Comparison of ENCODE assay signal across 20 mouse cellular contexts in genomic region chr4:63556665-63557064, GRCm38 (mm10). TPM values are rescaled to one million over a fixed set of nuclear protein-coding genes. Genes with fewer than 3 reads are reported as not detected.
DNase-seq lines count a peak whose midpoint lies in the region; ATAC-seq lines count a peak whose summit lies in the region.
"Had no signal": no experiment of that assay in that cellular context is flagged by ENCODE, and none has a peak within 500 bp of the region (broad histone marks: within the 10 kb centered on the region; RNA-seq: fewer than 3 reads in every experiment).

No protein-coding gene starts in this region.

- 0 out of 2 replicates have a peak overlapping the region, but pooled peaks have one; percentile 3 for H3K4me3 ChIP-seq in hindbrain, embryonic 10.5 days
- H3K4me3 ChIP-seq in hindbrain, embryonic 12.5 days, result no peak overlapping the region
- H3K4me3 ChIP-seq in midbrain, embryonic 10.5 days, result no peak overlapping the region
- no peak overlapping the region for H3K4me3 ChIP-seq in midbrain, embryonic 11.5 days (ENCODE audit: low read depth, low read length)
- no peak overlapping the region for H3K4me3 ChIP-seq in liver, embryonic 12.5 days
- H3K4me3 ChIP-seq: neural tube, embryonic 15.5 days had no signal

- ATAC-seq in hindbrain, embryonic 12.5 days (ENCODE audit: low FRiP score), result no peak
- ATAC-seq in midbrain, embryonic 11.5 days (ENCODE audit: low FRiP score), result no peak
- ATAC-seq in liver, embryonic 12.5 days, result no peak
- ATAC-seq in monocyte, adult 5-6 weeks (replicated peaks; ENCODE audit: insufficient number of reproducible peaks, low FRiP score, low TSS enrichment, poor library complexity, severe bottlenecking), result no peak
- ATAC-seq: forebrain, embryonic 16.5 days; inflammation-experienced regulatory T-cells, adult 6 months had no signal

- no peak overlapping the region for H3K4me2 ChIP-seq in hindbrain, embryonic 12.5 days (replicated peaks)
- no peak overlapping the region for H3K4me2 ChIP-seq in midbrain, embryonic 11.5 days
- H3K4me2 ChIP-seq in liver, embryonic 12.5 days, result peak overlapping the region; percentile 83; the same call in 1 of the 2 replicates
- H3K4me2 ChIP-seq: neural tube, embryonic 15.5 days had no signal

- H3K27ac ChIP-seq in hindbrain, embryonic 10.5 days, result peak overlapping the region; percentile 93; the same call in 1 of the 2 replicates
- no peak overlapping the region for H3K27ac ChIP-seq in hindbrain, embryonic 12.5 days
- peak overlapping the region; percentile 10; the same call in 1 of the 2 replicates for H3K27ac ChIP-seq in midbrain, embryonic 10.5 days (replicated peaks)
- H3K27ac ChIP-seq in midbrain, embryonic 11.5 days (ENCODE audit: low read depth, low read length), result no peak overlapping the region
- H3K27ac ChIP-seq in liver, embryonic 12.5 days, result no peak overlapping the region
- H3K27ac ChIP-seq: neural tube, embryonic 15.5 days had no signal

- DNase-seq in hindbrain, embryonic 10.5 days (ENCODE audit: low spot score), result no peak
- no peak for DNase-seq in midbrain, embryonic 10.5 days (ENCODE audit: low spot score)
- DNase-seq in midbrain, embryonic 11.5 days (ENCODE audit: low spot score, missing footprints), result no peak
- peak; percentile 16 for DNase-seq in yolk sac, embryonic 10.5 days (ENCODE audit: low spot score)
- DNase-seq: adrenal gland, postnatal 36 days; cerebellum, postnatal 14 days; right cerebral cortex, postnatal 4 days had no signal

- peaks cover 78% of the 10 kb centered on the region for H3K4me1 ChIP-seq in hindbrain, embryonic 10.5 days (replicated peaks)
- H3K4me1 ChIP-seq in hindbrain, embryonic 12.5 days, result peaks cover 21% of the 10 kb centered on the region
- peaks cover 86% of the 10 kb centered on the region for H3K4me1 ChIP-seq in midbrain, embryonic 10.5 days
- H3K4me1 ChIP-seq in midbrain, embryonic 11.5 days (ENCODE audit: control insufficient read depth, insufficient read depth, low read length), result peaks cover 45% of the 10 kb centered on the region
- peaks cover 57% of the 10 kb centered on the region for H3K4me1 ChIP-seq in liver, embryonic 12.5 days

- WGBS in hindbrain, embryonic 10.5 days, result 70% methylated on average over 5 of the region's 5 CpGs
- WGBS in hindbrain, embryonic 12.5 days, result 63% methylated on average over 5 of the region's 5 CpGs
- 68% methylated on average over 5 of the region's 5 CpGs for WGBS in midbrain, embryonic 10.5 days
- 67% methylated on average over 5 of the region's 5 CpGs for WGBS in midbrain, embryonic 11.5 days
- 57% methylated on average over 5 of the region's 5 CpGs for WGBS in liver, embryonic 12.5 days (ENCODE audit: insufficient replicate concordance)

- H3K9me3 ChIP-seq in hindbrain, embryonic 10.5 days, result no peaks in the 10 kb centered on the region
- H3K9me3 ChIP-seq in hindbrain, embryonic 12.5 days (replicated peaks), result no peaks in the 10 kb centered on the region
- H3K9me3 ChIP-seq in midbrain, embryonic 10.5 days (replicated peaks), result no peaks in the 10 kb centered on the region
- H3K9me3 ChIP-seq in midbrain, embryonic 11.5 days (ENCODE audit: control insufficient read depth, low read length), result no peaks in the 10 kb centered on the region
- H3K9me3 ChIP-seq in liver, embryonic 12.5 days (replicated peaks), result no peaks in the 10 kb centered on the region
- H3K9me3 ChIP-seq: megakaryocyte, embryonic 14.5 days; neural tube, embryonic 15.5 days had no signal

- H3K36me3 ChIP-seq in hindbrain, embryonic 10.5 days, result peaks cover 26% of the 10 kb centered on the region
- H3K36me3 ChIP-seq in hindbrain, embryonic 12.5 days, result peaks cover 15% of the 10 kb centered on the region
- H3K36me3 ChIP-seq in midbrain, embryonic 10.5 days, result peaks cover 22% of the 10 kb centered on the region
- H3K36me3 ChIP-seq in midbrain, embryonic 11.5 days (ENCODE audit: control insufficient read depth, insufficient read depth, low read length), result peaks cover 8% of the 10 kb centered on the region; the same call in 1 of the 2 replicates
- peaks cover 25% of the 10 kb centered on the region for H3K36me3 ChIP-seq in liver, embryonic 12.5 days

- peaks cover 3% of the 10 kb centered on the region for H3K27me3 ChIP-seq in hindbrain, embryonic 10.5 days (ENCODE audit: insufficient read depth, poor library complexity, severe bottlenecking)
- H3K27me3 ChIP-seq in hindbrain, embryonic 12.5 days, result 0 out of 2 replicates have a peak, but pooled peaks cover 3% of the 10 kb centered on the region
- H3K27me3 ChIP-seq in midbrain, embryonic 10.5 days (ENCODE audit: low read depth, poor library complexity, severe bottlenecking), result peaks cover 7% of the 10 kb centered on the region; the same call in 1 of the 2 replicates
- H3K27me3 ChIP-seq in midbrain, embryonic 11.5 days (ENCODE audit: control insufficient read depth, insufficient read depth, low read length), result no peaks in the 10 kb centered on the region
- H3K27me3 ChIP-seq in liver, embryonic 12.5 days (replicated peaks), result no peaks in the 10 kb centered on the region

- H3K9ac ChIP-seq in hindbrain, embryonic 12.5 days, result no peak overlapping the region
- H3K9ac ChIP-seq in midbrain, embryonic 11.5 days (ENCODE audit: low read length), result no peak overlapping the region
- H3K9ac ChIP-seq in liver, embryonic 12.5 days, result no peak overlapping the region
- H3K9ac ChIP-seq: neural tube, embryonic 15.5 days had no signal

RNA-seq across cellular contexts. Expression of gene Tmem268, which starts 1.9 kb away (rescaled TPM):
- polyA plus RNA-seq in hindbrain, embryonic 10.5 days (2016; fragmentation: Nextera tagmentation; extraction: Ambion mirVana), result 7.6 and 10.2 TPM in 2 replicates
- polyA plus RNA-seq in hindbrain, embryonic 12.5 days (2016; fragmentation: Nextera tagmentation; extraction: Ambion mirVana), result 4.1 and 5.8 TPM in 2 replicates
- polyA plus RNA-seq in midbrain, embryonic 10.5 days (2016; fragmentation: Nextera tagmentation; extraction: Ambion mirVana), result 9.7 and 10.0 TPM in 2 replicates
- polyA plus RNA-seq in midbrain, embryonic 11.5 days (2014; fragmentation: Nextera tagmentation; extraction: Ambion mirVana), result 6.2 and 8.1 TPM in 2 replicates
- polyA plus RNA-seq in liver, embryonic 12.5 days (2016; fragmentation: Nextera tagmentation; extraction: Ambion mirVana), result 7.5 and 7.8 TPM in 2 replicates
- total RNA-seq in monocyte, adult 5-6 weeks (2017), result 5.0 to 42.9 TPM (median 14.7 TPM) in 3 replicates

RNA-seq across cellular contexts. Expression of gene Atp6v1g1, which starts 12.1 kb away (rescaled TPM):
- 310 and 365 TPM in 2 replicates for polyA plus RNA-seq in hindbrain, embryonic 10.5 days (2016; fragmentation: Nextera tagmentation; extraction: Ambion mirVana)
- polyA plus RNA-seq in hindbrain, embryonic 12.5 days (2016; fragmentation: Nextera tagmentation; extraction: Ambion mirVana), result 365 and 374 TPM in 2 replicates
- 290 and 319 TPM in 2 replicates for polyA plus RNA-seq in midbrain, embryonic 10.5 days (2016; fragmentation: Nextera tagmentation; extraction: Ambion mirVana)
- polyA plus RNA-seq in midbrain, embryonic 11.5 days (2014; fragmentation: Nextera tagmentation; extraction: Ambion mirVana), result 386 and 408 TPM in 2 replicates
- polyA plus RNA-seq in liver, embryonic 12.5 days (2016; fragmentation: Nextera tagmentation; extraction: Ambion mirVana), result 124 and 125 TPM in 2 replicates
- total RNA-seq in monocyte, adult 5-6 weeks (2017), result 72.4 to 128 TPM (median 93.3 TPM) in 3 replicates

RNA-seq across cellular contexts. Expression of gene Gm11213, which starts 48.4 kb away (rescaled TPM):
- polyA plus RNA-seq in hindbrain, embryonic 10.5 days (2016; fragmentation: Nextera tagmentation; extraction: Ambion mirVana), result not detected in 2 replicates
- polyA plus RNA-seq in hindbrain, embryonic 12.5 days (2016; fragmentation: Nextera tagmentation; extraction: Ambion mirVana), result not detected in 2 replicates
- polyA plus RNA-seq in midbrain, embryonic 10.5 days (2016; fragmentation: Nextera tagmentation; extraction: Ambion mirVana), result not detected in 2 replicates
- polyA plus RNA-seq in midbrain, embryonic 11.5 days (2014; fragmentation: Nextera tagmentation; extraction: Ambion mirVana), result not detected in 2 replicates
- polyA plus RNA-seq in liver, embryonic 12.5 days (2016; fragmentation: Nextera tagmentation; extraction: Ambion mirVana), result not detected in 2 replicates
- total RNA-seq in monocyte, adult 5-6 weeks (2017), result not detected in 3 replicates
- total RNA-seq: adrenal gland, postnatal 36 days; gastrocnemius, adult 8-10 months; hematopoietic stem cell, adult 5-6 weeks; layer of hippocampus, postnatal 14 days; left cerebral cortex, postnatal 14 days; liver, adult 2 months had no signal
- polyA plus RNA-seq: forebrain, embryonic 16.5 days; inflammation-experienced regulatory T-cells, adult 6 months; liver, adult 2 months; neural tube, embryonic 15.5 days; stomach, embryonic 14.5 days had no signal

Comparison
In these comparisons a context has a peak if more than half of its experiments do, and no peak if none do; other contexts are left out.
1. H3K27ac ChIP-seq: peak in hindbrain, embryonic 10.5 days (single experiment) and midbrain, embryonic 10.5 days (single experiment); none in hindbrain, embryonic 12.5 days (single experiment), midbrain, embryonic 11.5 days (single experiment) and liver, embryonic 12.5 days (single experiment).